Mouse (Mus musculus) bone marrow, adult 2 months (tissue): ENCODE measurements around the gene Nod2.

Experiments
- CTCF ChIP-seq: fragments of 200-500 bp; IDR thresholded peaks from 2 replicates; pipeline ENCODE4 v1.5.1; 2011; ENCODE audit warnings: low read length, control low read depth; ENCODE audit not compliant: control insufficient read depth, insufficient read depth
- POLR2A ChIP-seq: fragments of 200-500 bp; IDR thresholded peaks from 2 replicates; pipeline ENCODE4 v1.6.1; 2011; ENCODE audit warnings: low read depth, mild to moderate bottlenecking, control low read depth, low read length, borderline replicate concordance; ENCODE audit not compliant: control insufficient read depth

- TF ChIP-seq CTCF (no peak), POLR2A (no peak)
Measured at GRCm38 (mm10) chr8:88630225-88630624, 16.9 kb upstream of the Nod2 start.
